Comparison of ENCODE assay signal across 8 mouse cellular contexts in genomic region chr15:77820480-77821163, GRCm38 (mm10). TPM values are rescaled to one million over a fixed set of nuclear protein-coding genes. Genes with fewer than 3 reads are reported as not detected.
DNase-seq lines count a peak whose midpoint lies in the region; ATAC-seq and TF ChIP-seq lines count a peak whose summit lies in the region.

No protein-coding gene starts in this region.

- H3K27ac ChIP-seq in heart, embryonic 13.5 days (replicated peaks) = peak overlapping the region; percentile 88
- H3K27ac ChIP-seq in limb, embryonic 14.5 days (replicated peaks; ENCODE audit: low read depth, low read length) = peak overlapping the region; percentile 52; the same call in 1 of the 2 replicates

- no peak for ATAC-seq in heart, embryonic 13.5 days (ENCODE audit: extremely low read depth, insufficient number of reproducible peaks, low FRiP score, low TSS enrichment)
- no peak; the same call in 1 of the 2 replicates for ATAC-seq in limb, embryonic 14.5 days (ENCODE audit: low FRiP score, low read depth)

- H3K4me2 ChIP-seq in heart, embryonic 13.5 days = peak overlapping the region; percentile 39
- no peak overlapping the region for H3K4me2 ChIP-seq in limb, embryonic 14.5 days (replicated peaks; ENCODE audit: low read depth, low read length, severe bottlenecking)

- WGBS in heart, embryonic 13.5 days = 11% methylated on average over 3 of the region's 3 CpGs
- WGBS in limb, embryonic 14.5 days = 18% methylated on average over 3 of the region's 3 CpGs

- H3K9ac ChIP-seq in heart, embryonic 13.5 days = peak overlapping the region; percentile 47
- H3K9ac ChIP-seq in limb, embryonic 14.5 days (ENCODE audit: low read depth, low read length, severe bottlenecking) = no peak overlapping the region

- H3K27me3 ChIP-seq in heart, embryonic 13.5 days (replicated peaks) = no peaks in the 10 kb centered on the region
- H3K27me3 ChIP-seq in limb, embryonic 14.5 days (ENCODE audit: control insufficient read depth, insufficient read depth, low read length) = no peaks in the 10 kb centered on the region

- TF ChIP-seq POLR2A in limb, embryonic 14.5 days (IDR thresholded peaks at IDR 0.05; ENCODE audit: borderline replicate concordance, extremely low read depth, insufficient read depth, insufficient read length) = no peak

- intact Hi-C loops in heart, postnatal 36 days (cut with DNase I) = loop anchor here (2.0 kb wide), 1 partner anchor 16 kb away; no protein-coding TSS in a partner anchor
- intact Hi-C loops in left cerebral cortex, postnatal 36 days (cut with DNase I) = no loop called here

- no peak overlapping the region for H3K4me3 ChIP-seq in heart, embryonic 13.5 days
- H3K4me3 ChIP-seq in limb, embryonic 14.5 days (replicated peaks; ENCODE audit: low read length) = no peak overlapping the region

- H3K4me1 ChIP-seq in heart, embryonic 13.5 days = peaks cover 100% of the 10 kb centered on the region
- peaks cover 40% of the 10 kb centered on the region for H3K4me1 ChIP-seq in limb, embryonic 14.5 days (ENCODE audit: control insufficient read depth, insufficient read depth, low read length)

- no peaks in the 10 kb centered on the region for H3K9me3 ChIP-seq in heart, embryonic 13.5 days
- H3K9me3 ChIP-seq in limb, embryonic 14.5 days (ENCODE audit: control insufficient read depth, low read length) = no peaks in the 10 kb centered on the region

- no peak for DNase-seq in heart, postnatal 36 days
- peak; percentile 67 for DNase-seq in urinary bladder, postnatal 14 days (ENCODE audit: low spot score)
- DNase-seq in urinary bladder, postnatal 10 days (ENCODE audit: low spot score) = no peak
- no peak for DNase-seq in limb, embryonic 14.5 days (ENCODE audit: low spot score)
- peak; percentile 71 for DNase-seq in yolk sac, embryonic 10.5 days (ENCODE audit: low spot score)
- DNase-seq in left cerebral cortex, postnatal 36 days (ENCODE audit: low spot score in 2 of 2) = no peak
- no peak for DNase-seq in gastrocnemius, adult 8-10 months (ENCODE audit: low spot score in 2 of 2)

- H3K36me3 ChIP-seq in heart, embryonic 13.5 days = peaks cover 7% of the 10 kb centered on the region
- H3K36me3 ChIP-seq in limb, embryonic 14.5 days (ENCODE audit: control insufficient read depth, insufficient read depth, low read length) = no peaks in the 10 kb centered on the region

RNA-seq across cellular contexts. Expression of gene Myh9, which starts 21.4 kb away (rescaled TPM):
- 24.8 and 25.0 TPM in 2 replicates for polyA plus RNA-seq in heart, embryonic 13.5 days (2015; fragmentation: Nextera tagmentation; extraction: Ambion mirVana)
- total RNA-seq in heart, postnatal 36 days (2021) = 100 to 1,000 TPM; 105 to 110 TPM
- polyA plus RNA-seq in limb, embryonic 14.5 days (2012; rRNA removed) = 38.7 and 46.7 TPM in 2 replicates
- 53.2 and 54.6 TPM in 2 replicates for polyA plus RNA-seq in limb, embryonic 14.5 days (2014; fragmentation: Nextera tagmentation; extraction: Ambion mirVana)
- total RNA-seq in left cerebral cortex, postnatal 36 days (2021) = 10 to 100 TPM; 58.0 to 77.6 TPM
- total RNA-seq in gastrocnemius, adult 8-10 months (2022) = 10 to 100 TPM; 33.4 to 51.3 (median 39.4) TPM

Comparison
In these comparisons a context has a peak if more than half of its experiments do, and no peak if none do; other contexts are left out.
1. DNase-seq: peak in urinary bladder, postnatal 14 days (single experiment) and yolk sac, embryonic 10.5 days (single experiment); none in heart, postnatal 36 days (0 of 2), urinary bladder, postnatal 10 days (single experiment), limb, embryonic 14.5 days (single experiment), left cerebral cortex, postnatal 36 days (0 of 2) and gastrocnemius, adult 8-10 months (0 of 2).